Mouse (Mus musculus) cerebellum, postnatal 10 days (tissue): ENCODE data around the gene Lrrfip2.

Source experiments
- DNase-seq, 2 experiments: peaks; one replicate each; pipeline ENCODE4 v3.0.0; 2021; ENCODE audit warnings: mixed read lengths in 2 of 2

The Lrrfip2 gene

DNA sequence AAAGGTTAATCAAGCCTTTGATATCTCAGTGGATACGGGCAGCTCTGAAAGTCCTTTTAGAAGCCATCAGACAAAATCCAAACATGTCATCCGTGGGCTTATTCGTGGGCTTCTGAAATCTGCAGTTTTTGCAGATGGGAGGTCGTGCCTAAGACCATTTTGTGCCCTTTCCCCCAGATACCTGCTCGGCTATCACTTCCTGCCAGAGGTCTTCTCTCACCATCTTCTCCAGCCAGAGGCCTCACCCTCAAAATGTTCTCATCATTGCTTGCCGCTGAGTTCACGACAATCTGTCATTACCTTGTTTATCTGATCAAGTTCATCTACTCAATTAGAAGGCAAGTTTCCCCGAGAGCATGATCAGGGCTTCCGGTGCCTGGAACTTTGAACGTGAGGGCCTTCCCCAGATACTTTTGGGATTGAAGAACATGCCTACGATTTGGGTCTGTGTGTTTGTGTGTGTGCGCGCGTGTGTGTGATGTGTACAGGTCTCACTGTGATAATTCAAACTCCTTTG is at the start of gene Lrrfip2:
Gene Lrrfip2 (plus strand): TSS at position 467 of the 517 bp plus-strand sequence.
- peak in 1 of 2 experiments; percentile 6 for DNase-seq

DNA sequence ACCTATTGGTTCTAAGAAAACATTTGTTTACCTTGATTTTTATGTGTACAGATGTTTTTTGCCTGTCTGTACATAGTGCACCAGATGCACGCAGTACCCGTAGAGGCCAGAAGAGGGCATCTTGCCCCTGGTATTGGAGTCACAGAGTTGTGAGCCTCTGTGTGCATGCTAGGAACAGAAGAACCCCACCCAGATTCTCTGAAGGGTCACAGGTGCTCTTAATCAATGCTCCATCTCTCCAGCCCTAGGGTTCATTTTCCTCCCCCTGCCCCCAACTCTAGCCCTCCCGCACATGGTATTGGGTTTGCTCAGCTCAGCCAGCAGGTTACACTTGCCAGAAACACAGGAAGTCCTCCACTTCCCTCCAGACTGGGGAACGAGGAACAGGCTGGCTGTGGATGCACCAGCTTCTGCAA is 46.8 kb upstream of the Lrrfip2 start:
- peak; percentile 50 to 52 for DNase-seq

- peak; percentile 41 to 53 for DNase-seq
Observed at GRCm38 (mm10) chr9:111072175-111072574, 45.2 kb upstream of the Lrrfip2 start.

GRCm38 (mm10) chr9:111072971-111073370 is 44.4 kb upstream of the Lrrfip2 start:
- no peak for DNase-seq

GRCm38 (mm10) chr9:111077745-111078144 is 39.6 kb upstream of the Lrrfip2 start:
- DNase-seq, result peak; percentile 52 to 57

DNA sequence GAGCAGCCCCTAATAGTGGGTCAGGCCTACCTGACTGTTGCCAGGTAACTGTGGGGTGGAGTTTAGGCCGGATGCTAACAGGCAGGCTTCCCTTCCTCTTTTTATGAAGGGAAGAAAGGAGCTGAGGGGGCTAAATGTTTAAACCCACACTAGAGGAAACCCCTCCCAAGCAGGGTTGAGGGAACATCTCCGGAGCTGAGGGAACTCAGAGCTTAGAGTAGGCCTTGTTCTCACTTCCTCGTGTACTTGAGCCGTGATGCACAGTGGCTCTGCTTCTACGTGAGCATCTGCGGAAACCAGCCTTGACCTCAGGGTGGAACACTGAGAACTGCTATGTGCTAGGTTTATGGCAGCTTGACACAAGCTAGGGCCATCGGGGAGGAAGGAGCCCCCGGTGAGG is 36.6 kb upstream of the Lrrfip2 start:
- no peak for DNase-seq

DNA sequence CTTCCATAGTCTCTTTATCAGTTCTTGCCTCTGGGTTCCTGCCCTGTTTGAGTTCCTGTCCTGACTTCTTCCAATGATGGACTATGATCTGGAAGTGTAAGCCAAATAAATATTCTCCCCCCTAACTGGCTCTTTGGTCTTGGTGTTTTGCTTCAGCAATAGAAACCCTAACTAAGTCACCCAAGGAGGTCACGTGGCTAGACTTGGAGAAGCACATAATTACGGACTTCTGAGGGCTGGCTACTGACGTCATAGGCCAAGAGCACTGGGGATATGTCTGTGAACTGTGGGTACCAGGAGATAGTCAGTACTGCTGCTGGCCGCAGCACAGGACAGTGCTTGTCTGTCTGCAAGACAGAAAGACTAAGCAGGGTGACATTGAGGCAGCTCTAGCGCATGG is 35.6 kb upstream of the Lrrfip2 start:
- DNase-seq, result no peak

DNA sequence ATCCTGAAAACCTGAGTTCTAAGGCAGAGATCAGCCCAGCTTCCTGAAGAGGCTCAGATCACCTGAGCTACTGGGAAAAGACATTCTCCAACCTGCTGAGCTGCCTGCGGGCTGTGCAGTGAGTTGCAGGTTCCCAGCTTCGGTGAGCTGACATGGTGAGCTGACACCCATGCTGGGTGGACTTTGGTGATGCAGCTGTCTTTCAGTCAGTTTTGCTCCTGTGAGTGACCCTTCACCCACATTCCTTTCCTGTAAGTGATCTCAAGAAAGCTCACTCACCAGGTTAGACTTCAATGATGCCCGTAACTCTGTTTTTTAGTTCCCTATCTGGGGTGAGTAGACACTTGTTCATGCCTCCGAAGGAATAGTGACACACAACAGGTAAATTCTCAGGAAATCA is 32.1 kb upstream of the Lrrfip2 start:
- no peak for DNase-seq

GRCm38 (mm10) chr9:111086137-111086536 is 31.3 kb upstream of the Lrrfip2 start:
- no peak for DNase-seq

DNA sequence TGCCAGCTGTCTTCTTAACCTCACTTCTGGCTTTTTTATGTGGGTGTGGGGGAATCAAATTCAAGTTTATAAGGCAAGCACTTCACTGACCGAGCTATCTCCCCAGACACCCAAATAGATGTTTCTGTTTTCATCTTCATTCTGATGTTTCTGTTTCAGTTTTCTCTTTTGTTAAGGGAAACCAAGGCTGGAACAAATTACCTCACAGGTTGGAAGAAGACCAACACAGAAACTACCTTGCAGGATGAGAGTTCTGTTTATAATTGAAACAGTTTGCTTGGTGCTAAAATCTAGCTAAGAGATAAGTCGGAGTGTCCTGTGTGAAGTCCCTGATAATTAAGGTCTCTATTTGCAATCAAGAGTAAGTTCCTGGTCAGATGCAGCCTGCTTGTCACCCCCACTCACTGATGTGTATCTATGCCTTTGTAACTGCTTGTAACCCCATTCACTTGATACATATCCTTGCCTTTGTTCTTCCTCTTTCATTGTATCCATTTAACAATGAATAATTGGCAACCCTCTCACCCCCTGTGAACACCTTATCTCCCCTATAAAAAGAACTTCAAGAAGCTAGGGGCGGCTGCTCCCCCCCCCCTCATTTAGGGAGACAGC is 30.3 kb upstream of the Lrrfip2 start:
- no peak for DNase-seq

- DNase-seq, result no peak
Observed at GRCm38 (mm10) chr9:111087960-111088359, 29.4 kb upstream of the Lrrfip2 start.

- peak; percentile 13 to 31 for DNase-seq
Observed at GRCm38 (mm10) chr9:111088886-111089285, 28.5 kb upstream of the Lrrfip2 start.

- peak; percentile 69 to 78 for DNase-seq
Observed at GRCm38 (mm10) chr9:111092657-111093056, 24.7 kb upstream of the Lrrfip2 start.

DNA sequence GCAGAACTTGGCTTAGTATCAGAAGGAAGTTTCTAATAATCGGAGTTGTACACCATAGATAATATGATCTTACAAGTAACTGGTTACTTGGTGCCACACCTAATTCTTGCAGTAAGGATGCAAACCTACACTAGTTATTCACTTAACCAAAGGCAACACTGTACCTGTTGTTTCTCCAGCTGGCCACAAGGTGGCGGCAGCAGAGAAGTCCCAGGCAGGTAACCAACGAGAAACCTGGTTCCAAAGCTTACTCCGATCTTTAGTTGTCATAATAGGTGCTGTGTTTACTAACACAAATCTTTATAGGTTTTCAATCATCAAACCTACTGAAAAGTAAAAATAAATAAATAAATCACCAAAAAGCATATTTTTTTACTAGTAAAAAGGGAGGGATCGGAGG is 24.3 kb upstream of the Lrrfip2 start:
- DNase-seq, result peak; percentile 78

DNA sequence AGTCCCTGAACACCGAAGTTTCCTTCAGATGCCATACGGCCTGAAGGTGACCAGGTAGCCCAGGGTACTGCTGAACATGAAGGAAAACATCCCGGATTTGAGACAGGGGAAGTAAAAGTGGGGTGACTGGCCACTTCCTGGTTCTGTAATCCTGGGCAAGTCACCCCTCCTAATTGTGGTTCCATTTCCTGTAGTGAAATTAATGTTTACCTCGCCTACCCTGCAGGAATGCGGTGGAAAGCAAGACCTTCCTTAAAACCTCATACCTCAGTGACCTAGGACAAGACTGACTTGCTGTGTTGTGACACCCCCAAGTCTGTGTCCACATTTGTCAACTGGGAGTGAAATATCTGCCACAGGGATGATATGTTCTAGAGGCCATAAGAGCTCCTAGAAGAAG is 22.8 kb upstream of the Lrrfip2 start:
- no peak for DNase-seq

GRCm38 (mm10) chr9:111095710-111096109 is 21.7 kb upstream of the Lrrfip2 start:
- DNase-seq, result no peak

DNA sequence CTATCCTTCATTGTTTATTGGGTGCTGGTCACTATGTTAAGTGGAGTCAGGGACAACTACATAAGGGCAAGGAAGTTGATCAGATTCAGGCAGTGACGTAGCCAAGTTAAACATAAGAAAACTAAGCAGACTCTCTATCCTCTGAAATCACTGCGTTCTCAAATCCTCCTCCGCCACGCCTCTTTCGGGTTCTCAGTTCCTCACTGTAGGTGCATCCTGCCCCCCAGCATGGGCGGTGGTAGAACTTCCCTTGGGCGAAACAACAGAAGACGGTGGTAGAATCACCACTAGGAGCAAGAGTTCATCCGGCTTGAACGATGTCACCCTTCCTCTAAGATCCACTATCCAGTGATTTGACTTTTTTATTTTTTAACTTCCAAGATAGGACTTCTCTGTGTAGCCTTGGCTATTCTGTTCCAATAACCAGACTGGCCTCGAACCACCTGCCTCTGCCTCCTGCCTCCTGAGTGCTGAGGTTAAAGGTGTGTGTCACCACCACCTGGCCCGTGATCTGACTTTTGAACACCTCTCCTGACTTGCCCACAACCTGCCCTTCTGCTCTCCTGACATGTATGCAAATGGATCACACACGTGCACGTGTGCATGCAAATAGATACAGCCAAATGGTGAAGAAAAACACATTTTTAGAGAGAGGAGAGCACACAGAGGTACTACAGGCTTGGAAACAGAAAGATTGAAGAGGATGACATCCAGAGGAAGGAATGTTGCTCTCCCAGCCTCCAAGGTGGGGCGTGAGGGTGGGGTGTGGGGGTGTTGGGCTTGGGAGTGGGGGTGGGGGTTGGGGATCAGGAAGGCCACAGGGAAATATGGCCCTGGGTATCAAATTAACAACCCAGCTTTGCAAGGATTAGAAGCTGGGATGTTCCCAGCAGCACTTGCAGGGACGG is 20.7 kb upstream of the Lrrfip2 start:
- DNase-seq, result no peak

- DNase-seq, result no peak
Observed at GRCm38 (mm10) chr9:111097543-111097942, 19.8 kb upstream of the Lrrfip2 start.

- no peak for DNase-seq
Observed at GRCm38 (mm10) chr9:111100406-111100805, 17.0 kb upstream of the Lrrfip2 start.

- DNase-seq, result no peak
Observed at GRCm38 (mm10) chr9:111103293-111103692, 14.1 kb upstream of the Lrrfip2 start.

DNA sequence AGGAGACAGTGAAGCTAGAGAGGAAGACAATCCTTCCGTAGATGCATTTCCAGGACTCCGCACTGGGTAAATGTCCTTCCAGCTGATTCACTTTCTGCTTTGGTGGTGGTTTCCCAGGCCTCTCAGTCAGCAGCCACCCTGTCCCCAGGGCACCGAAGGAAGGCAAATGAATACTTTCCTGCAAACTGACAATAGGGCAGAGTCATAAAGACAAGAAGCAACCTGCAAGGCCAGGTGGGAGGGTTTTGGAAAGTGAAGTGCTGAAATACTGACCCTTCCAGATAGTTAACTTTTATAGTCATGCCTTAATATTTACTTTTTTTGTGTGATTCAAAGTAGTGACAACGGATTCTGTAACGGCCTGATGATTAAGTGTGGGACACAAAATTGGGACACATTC is 13.5 kb upstream of the Lrrfip2 start:
- DNase-seq, result no peak

DNA sequence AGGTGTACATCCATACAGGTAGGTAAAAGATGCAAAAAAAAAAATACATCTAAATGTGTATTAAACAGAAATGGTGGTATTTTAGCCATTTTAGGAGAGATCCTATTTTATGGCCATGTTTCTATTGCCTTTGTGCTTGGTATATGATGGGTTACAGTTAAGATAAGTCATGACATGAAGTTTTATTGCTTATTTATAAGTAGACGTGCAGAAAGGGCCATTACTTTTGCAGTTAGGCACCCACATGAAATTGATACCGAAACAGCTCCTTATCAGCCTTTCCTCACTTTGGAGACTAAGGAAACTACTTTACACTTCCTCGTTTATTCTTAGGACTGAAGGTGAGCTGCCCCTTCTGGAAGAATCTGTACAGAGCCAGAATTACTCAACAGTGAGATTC is 9.5 kb upstream of the Lrrfip2 start:
- DNase-seq, result no peak

DNA sequence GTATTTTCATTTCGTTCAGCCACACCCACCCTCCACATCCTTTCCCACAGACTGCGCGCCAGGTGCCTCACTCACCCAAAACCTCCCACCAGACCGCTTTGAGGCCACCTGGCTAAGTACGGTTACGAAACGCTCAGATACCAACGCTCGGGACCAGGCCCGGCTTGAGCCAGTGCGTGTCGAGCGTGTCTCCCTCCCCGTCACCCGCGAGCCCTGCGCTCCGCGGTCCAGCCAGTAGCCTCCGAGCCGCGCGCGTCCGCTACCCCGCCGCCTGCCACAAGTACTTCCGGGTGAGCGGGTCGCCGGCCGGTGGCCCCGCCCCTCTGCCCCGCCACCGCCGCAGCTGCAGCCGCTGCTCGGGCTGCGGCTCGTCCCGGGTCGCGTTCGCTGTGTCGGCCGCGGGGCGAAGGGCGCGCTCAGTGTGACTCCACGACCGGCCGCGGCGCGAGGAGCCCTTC is 431 bp downstream of the Lrrfip2 start:
- DNase-seq, result peak; percentile 94
